Mouse (Mus musculus): Measurements from ENCODE around the gene Plvap. TPM values are rescaled to one million over a fixed set of nuclear protein-coding genes. Genes with fewer than 3 reads are reported as not detected.

The Plvap gene
- total and polyA plus RNA-seq, 3 experiments: 0.16 to 0.88 TPM; not detected in 1

- Histone ChIP-seq H3K9me3 (replicated peaks) (no peaks in the 10 kb centered on the region), H3K4me1 (ENCODE audit: insufficient read depth, low read depth, low read length) (peaks cover 53% of the 10 kb centered on the region), H3K36me3 (replicated peaks) (peaks cover 8% of the 10 kb centered on the region), H3K4me3 (ENCODE audit: low read depth, low read length) (peak overlapping the region; percentile 17), H3K27me3 (ENCODE audit: insufficient read depth, low read length) (peaks cover 20% of the 10 kb centered on the region; the same call in 1 of the 2 replicates)
- DNase-seq (ENCODE audit: low spot score) (no peak), ATAC-seq (ENCODE audit: extremely low read depth, insufficient number of reproducible peaks, low FRiP score, poor library complexity, severe bottlenecking) (no peak)
- no peak for TF ChIP-seq CTCF (IDR thresholded peaks at IDR 0.05; ENCODE audit: low read depth, low read length)
- no peak for TF ChIP-seq POLR2AphosphoS5 (IDR thresholded peaks at IDR 0.05; ENCODE audit: insufficient replicate concordance, low read depth, low read length)
- TF ChIP-seq GATA2 (IDR thresholded peaks at IDR 0.05; ENCODE audit: borderline replicate concordance, low read depth, low read length): no peak
- TF ChIP-seq TAL1 (conservative IDR thresholded peaks at IDR 0.05; ENCODE audit: low read depth, low read length): no peak
- TF ChIP-seq GATA1 (IDR thresholded peaks at IDR 0.05; ENCODE audit: borderline replicate concordance, low read length): no peak
These were observed 26.8 kb downstream of the Plvap start for GRCm38 (mm10) chr8:71484736-71485135.

- TF ChIP-seq CTCF (IDR thresholded peaks at IDR 0.05; ENCODE audit: low read depth, low read length) (no peak), GATA2 (IDR thresholded peaks at IDR 0.05; ENCODE audit: borderline replicate concordance, low read depth, low read length) (no peak), POLR2AphosphoS5 (IDR thresholded peaks at IDR 0.05; ENCODE audit: insufficient replicate concordance, low read depth, low read length) (no peak), GATA1 (IDR thresholded peaks at IDR 0.05; ENCODE audit: borderline replicate concordance, low read length) (no peak)
- peaks cover under 1% of the 10 kb centered on the region for H3K36me3 ChIP-seq (replicated peaks)
- peaks cover 25% of the 10 kb centered on the region; the same call in 1 of the 2 replicates for H3K27me3 ChIP-seq (ENCODE audit: insufficient read depth, low read length)
- no peak overlapping the region for H3K4me3 ChIP-seq (ENCODE audit: low read depth, low read length)
- H3K9me3 ChIP-seq (replicated peaks): no peaks in the 10 kb centered on the region
- DNase-seq (ENCODE audit: low spot score): peak; percentile 59
- no peak for ATAC-seq (ENCODE audit: extremely low read depth, insufficient number of reproducible peaks, low FRiP score, poor library complexity, severe bottlenecking)
- H3K4me1 ChIP-seq (ENCODE audit: insufficient read depth, low read depth, low read length): peaks cover 45% of the 10 kb centered on the region
These were observed 27.6 kb downstream of the Plvap start for GRCm38 (mm10) chr8:71483932-71484331.

- H3K4me3 ChIP-seq (ENCODE audit: low read depth, low read length): no peak overlapping the region
- DNase-seq (ENCODE audit: low spot score) (no peak), ATAC-seq (ENCODE audit: extremely low read depth, insufficient number of reproducible peaks, low FRiP score, poor library complexity, severe bottlenecking) (no peak)
- H3K4me1 ChIP-seq (ENCODE audit: insufficient read depth, low read depth, low read length): peaks cover 32% of the 10 kb centered on the region
- H3K27me3 ChIP-seq (ENCODE audit: insufficient read depth, low read length): peaks cover 15% of the 10 kb centered on the region; the same call in 1 of the 2 replicates
- H3K36me3 ChIP-seq (replicated peaks): peaks cover 19% of the 10 kb centered on the region
- TF ChIP-seq GATA1 (IDR thresholded peaks at IDR 0.05; ENCODE audit: borderline replicate concordance, low read length) (no peak), TAL1 (conservative IDR thresholded peaks at IDR 0.05; ENCODE audit: low read depth, low read length) (no peak), POLR2AphosphoS5 (IDR thresholded peaks at IDR 0.05; ENCODE audit: insufficient replicate concordance, low read depth, low read length) (no peak), CTCF (IDR thresholded peaks at IDR 0.05; ENCODE audit: low read depth, low read length) (no peak), GATA2 (IDR thresholded peaks at IDR 0.05; ENCODE audit: borderline replicate concordance, low read depth, low read length) (no peak)
- H3K9me3 ChIP-seq (replicated peaks): no peaks in the 10 kb centered on the region
These were observed 32.6 kb downstream of the Plvap start for GRCm38 (mm10) chr8:71478943-71479342.

GRCm38 (mm10) chr8:71477196-71477845, 34.2 kb downstream of the Plvap start:
- no peak for TF ChIP-seq GATA1 (IDR thresholded peaks at IDR 0.05; ENCODE audit: borderline replicate concordance, low read length)
- peak; percentile 40; the same call in 1 of the 2 replicates for TF ChIP-seq CTCF (IDR thresholded peaks at IDR 0.05; ENCODE audit: low read depth, low read length)
- DNase-seq (ENCODE audit: low spot score): no peak
- peaks cover 35% of the 10 kb centered on the region for H3K4me1 ChIP-seq (ENCODE audit: insufficient read depth, low read depth, low read length)

GRCm38 (mm10) chr8:71476099-71476940, 35.2 kb downstream of the Plvap start:
- DNase-seq (ENCODE audit: low spot score) (peak; percentile 97), ATAC-seq (ENCODE audit: extremely low read depth, insufficient number of reproducible peaks, low FRiP score, poor library complexity, severe bottlenecking) (no peak)
- peak overlapping the region; percentile 80 for H3K4me3 ChIP-seq (ENCODE audit: low read depth, low read length)
- TF ChIP-seq GATA1 (IDR thresholded peaks at IDR 0.05; ENCODE audit: borderline replicate concordance, low read length): no peak
- TF ChIP-seq POLR2AphosphoS5 (IDR thresholded peaks at IDR 0.05; ENCODE audit: insufficient replicate concordance, low read depth, low read length): no peak
- TF ChIP-seq GATA2 (IDR thresholded peaks at IDR 0.05; ENCODE audit: borderline replicate concordance, low read depth, low read length): no peak
- no peak for TF ChIP-seq CTCF (IDR thresholded peaks at IDR 0.05; ENCODE audit: low read depth, low read length)
- H3K4me1 ChIP-seq (ENCODE audit: insufficient read depth, low read depth, low read length): peaks cover 45% of the 10 kb centered on the region
- H3K36me3 ChIP-seq (replicated peaks): peaks cover 45% of the 10 kb centered on the region
- H3K9me3 ChIP-seq (replicated peaks): no peaks in the 10 kb centered on the region
- H3K27me3 ChIP-seq (ENCODE audit: insufficient read depth, low read length): peaks cover 12% of the 10 kb centered on the region; the same call in 1 of the 2 replicates

More at GRCm38 (mm10) chr8:71477196-71477845, 34.2 kb downstream of the Plvap start:
- H3K27me3 ChIP-seq (ENCODE audit: insufficient read depth, low read length): peaks cover 15% of the 10 kb centered on the region; the same call in 1 of the 2 replicates
- H3K9me3 ChIP-seq (replicated peaks): no peaks in the 10 kb centered on the region
- no peak; the same call in 1 of the 2 replicates for ATAC-seq (ENCODE audit: extremely low read depth, insufficient number of reproducible peaks, low FRiP score, poor library complexity, severe bottlenecking)
- peak overlapping the region; percentile 80; the same call in 1 of the 2 replicates for H3K4me3 ChIP-seq (ENCODE audit: low read depth, low read length)
- peaks cover 35% of the 10 kb centered on the region for H3K36me3 ChIP-seq (replicated peaks)

GRCm38 (mm10) chr8:71475702-71476075, 35.9 kb downstream of the Plvap start:
- Histone ChIP-seq H3K9me3 (replicated peaks) (no peaks in the 10 kb centered on the region), H3K36me3 (replicated peaks) (peaks cover 51% of the 10 kb centered on the region), H3K4me1 (ENCODE audit: insufficient read depth, low read depth, low read length) (peaks cover 47% of the 10 kb centered on the region), H3K27me3 (ENCODE audit: insufficient read depth, low read length) (peaks cover 11% of the 10 kb centered on the region; the same call in 1 of the 2 replicates), H3K4me3 (ENCODE audit: low read depth, low read length) (peak overlapping the region; percentile 80; the same call in 1 of the 2 replicates)
- ATAC-seq (ENCODE audit: extremely low read depth, insufficient number of reproducible peaks, low FRiP score, poor library complexity, severe bottlenecking) (no peak), DNase-seq (ENCODE audit: low spot score) (no peak)
- no peak for TF ChIP-seq TAL1 (conservative IDR thresholded peaks at IDR 0.05; ENCODE audit: low read depth, low read length)
- no peak for TF ChIP-seq CTCF (IDR thresholded peaks at IDR 0.05; ENCODE audit: low read depth, low read length)
- no peak for TF ChIP-seq GATA1 (IDR thresholded peaks at IDR 0.05; ENCODE audit: borderline replicate concordance, low read length)
- TF ChIP-seq POLR2AphosphoS5 (IDR thresholded peaks at IDR 0.05; ENCODE audit: insufficient replicate concordance, low read depth, low read length): no peak
- no peak for TF ChIP-seq GATA2 (IDR thresholded peaks at IDR 0.05; ENCODE audit: borderline replicate concordance, low read depth, low read length)

Data from G1E (cell line).